Mouse (Mus musculus) bone marrow macrophage, adult 2 months (primary cell): ENCODE results near the gene Begain. TPM values are rescaled to one million over a fixed set of nuclear protein-coding genes. Genes with fewer than 3 reads are reported as not detected.

Experiments used
- H3K27ac ChIP-seq: 2 replicates; pipeline ENCODE4 v1.5.1; 2012; ENCODE audit warnings: low read depth, low read length; ENCODE audit not compliant: insufficient read depth
- H3K4me1 ChIP-seq: 2 replicates; pipeline ENCODE4 v1.6.1; 2012; ENCODE audit warnings: low read length; ENCODE audit not compliant: control insufficient read depth, insufficient read depth
- H3K4me3 ChIP-seq: 2 replicates; pipeline ENCODE4 v1.5.1; 2012; ENCODE audit warnings: mild to moderate bottlenecking, low read length, moderate library complexity; ENCODE audit not compliant: insufficient read depth
- CTCF ChIP-seq: IDR thresholded peaks from 2 replicates; pipeline ENCODE4 v1.5.1; 2012; ENCODE audit warnings: low read depth, mild to moderate bottlenecking, low read length, moderate library complexity
- POLR2A ChIP-seq: IDR thresholded peaks from 2 replicates; pipeline ENCODE4 v1.6.1; 2012; ENCODE audit warnings: mild to moderate bottlenecking, low read depth, low read length, borderline replicate concordance
- polyA plus RNA-seq: library from polyadenylated mRNA; stranded (reverse); fragments of >200 nt; gene quantifications from 2 replicates; pipeline ENCODE4 v1.2.4, GENCODE M21; 2012; ENCODE audit not compliant: missing spikeins, insufficient read depth, insufficient read length

The Begain gene
- polyA plus RNA-seq, 1 experiment, result not detected

DNA sequence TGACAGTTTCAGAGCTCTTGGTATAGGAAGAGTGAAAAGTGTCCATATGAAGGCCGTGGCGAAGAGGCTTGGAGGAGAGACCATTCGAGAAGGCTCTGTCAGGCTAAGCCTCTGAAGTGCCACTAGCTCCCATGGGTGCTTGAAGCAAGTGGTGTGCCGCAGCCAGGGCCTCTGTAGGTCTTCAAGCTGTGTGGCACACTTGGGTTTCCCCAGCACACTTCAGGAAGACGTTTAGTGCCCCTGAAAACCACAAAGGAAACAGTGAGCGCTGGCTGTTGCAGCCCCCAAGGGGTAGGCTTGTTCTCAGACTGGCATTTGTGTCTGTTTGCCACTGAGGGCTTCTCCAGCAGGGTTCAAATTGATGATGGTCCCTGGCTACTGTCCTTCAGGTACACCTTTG is 84.5 kb downstream of the Begain start:
- Histone ChIP-seq H3K4me3 (no peak overlapping the region), H3K27ac (no peak overlapping the region), H3K4me1 (no peaks in the 10 kb centered on the region)
- TF ChIP-seq POLR2A (no peak), CTCF (no peak)

DNA sequence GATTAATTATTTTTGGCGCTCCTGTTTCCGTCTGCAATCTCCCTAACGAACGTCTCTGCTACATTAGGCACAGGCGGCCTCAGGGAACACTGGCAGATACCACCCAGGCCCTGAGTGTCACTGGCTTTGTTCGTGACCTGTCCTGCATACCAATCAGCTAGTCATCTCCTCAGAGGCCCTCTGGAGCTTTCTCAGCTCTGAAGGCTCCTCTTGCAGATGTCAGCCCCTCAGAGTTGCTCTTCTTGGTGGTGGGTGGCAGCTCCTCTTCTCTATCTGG is 85.4 kb downstream of the Begain start:
- H3K27ac ChIP-seq, result no peak overlapping the region
- no peaks in the 10 kb centered on the region for H3K4me1 ChIP-seq
- H3K4me3 ChIP-seq, result no peak overlapping the region
- no peak for TF ChIP-seq CTCF
- TF ChIP-seq POLR2A, result no peak

Other genes starting within 250 kb of the Begain start
- 0.47 and 0.68 TPM in 2 replicates for gene Slc25a29, start 232.3 kb downstream of the Begain start, polyA plus RNA-seq
- 0.82 and 1.2 TPM in 2 replicates for gene Slc25a47, start 232.2 kb downstream of the Begain start, polyA plus RNA-seq
- gene Wdr25, start 174.6 kb downstream of the Begain start, polyA plus RNA-seq, result 4.5 and 4.6 TPM in 2 replicates
- 20.5 and 24.8 TPM in 2 replicates for gene Wars, start 174.0 kb downstream of the Begain start, polyA plus RNA-seq